Mouse (Mus musculus): Measurements from ENCODE around the gene Gm11032.
"Not testable (repeated sequence)": the region's sequence is repeated elsewhere in the genome, so short reads cannot be mapped to it uniquely, and the experiment has no call there.

Gm11032 gene

DNA sequence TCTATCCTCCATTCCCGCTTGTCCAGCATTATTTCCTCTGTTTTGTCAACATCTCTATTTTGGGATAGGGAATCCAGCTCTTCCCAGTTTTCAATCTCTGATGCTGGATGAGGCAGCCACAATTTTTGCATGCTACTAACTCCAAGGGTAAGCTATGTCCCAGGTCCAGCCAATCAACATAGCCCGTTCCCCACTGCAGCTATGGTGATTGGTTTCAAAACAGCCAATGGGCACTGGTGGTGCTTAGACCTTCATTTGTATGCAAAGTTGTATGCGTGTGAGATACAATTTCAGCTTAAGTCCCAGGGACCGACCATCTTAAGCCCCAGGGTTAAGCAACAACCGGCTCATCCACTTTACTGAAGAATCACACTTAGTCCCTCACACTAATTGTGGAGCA, 3.1 kb downstream of the Gm11032 start:
- no peak for DNase-seq (ENCODE audit: low read depth in 2 of 2, low spot score in 2 of 2)

GRCm38 (mm10) chr11:4625931-4626330, 6.1 kb downstream of the Gm11032 start:
- no peak for DNase-seq (ENCODE audit: low read depth in 2 of 2, low spot score in 2 of 2)

DNA sequence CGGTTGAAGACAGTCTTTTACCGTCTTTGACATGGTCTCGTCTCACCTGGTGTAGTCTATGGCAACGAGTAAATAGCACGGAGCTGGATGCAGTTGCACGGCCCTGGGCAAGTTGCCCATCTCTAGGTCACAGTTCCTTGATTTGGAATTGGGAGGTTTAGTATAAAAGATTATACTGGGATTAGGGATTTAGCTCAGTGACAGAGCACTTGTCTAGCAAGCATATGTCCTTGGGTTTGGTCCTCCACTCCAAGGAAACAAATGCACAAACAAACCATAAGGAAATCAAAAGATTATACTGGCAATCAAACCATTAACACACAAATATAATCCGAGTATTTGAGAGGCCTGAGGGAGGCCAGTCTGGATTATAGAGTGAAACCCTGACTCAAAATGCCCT, 7.8 kb downstream of the Gm11032 start:
- no peak for DNase-seq (ENCODE audit: low read depth in 2 of 2, low spot score in 2 of 2)

GRCm38 (mm10) chr11:4629861-4630280, 10.0 kb downstream of the Gm11032 start:
- DNase-seq (ENCODE audit: low read depth in 2 of 2, low spot score in 2 of 2) = no peak

- no peak for DNase-seq (ENCODE audit: low read depth in 2 of 2, low spot score in 2 of 2)
These were observed 13.6 kb downstream of the Gm11032 start for GRCm38 (mm10) chr11:4633420-4633819.

- no peak for DNase-seq (ENCODE audit: low read depth in 2 of 2, low spot score in 2 of 2)
These were observed 14.5 kb downstream of the Gm11032 start for GRCm38 (mm10) chr11:4634395-4634794.

- no peak for DNase-seq (ENCODE audit: low read depth in 2 of 2, low spot score in 2 of 2)
These were observed 17.0 kb downstream of the Gm11032 start for GRCm38 (mm10) chr11:4636782-4637342.

- peak; percentile 77 to 80 for DNase-seq (ENCODE audit: low read depth in 2 of 2, low spot score in 2 of 2)
These were observed 17.8 kb downstream of the Gm11032 start, which contains the start of gene Ascc2 for GRCm38 (mm10) chr11:4637534-4638234. Gene Ascc2, plus strand, starts transcription at chr11:4637747.

DNA sequence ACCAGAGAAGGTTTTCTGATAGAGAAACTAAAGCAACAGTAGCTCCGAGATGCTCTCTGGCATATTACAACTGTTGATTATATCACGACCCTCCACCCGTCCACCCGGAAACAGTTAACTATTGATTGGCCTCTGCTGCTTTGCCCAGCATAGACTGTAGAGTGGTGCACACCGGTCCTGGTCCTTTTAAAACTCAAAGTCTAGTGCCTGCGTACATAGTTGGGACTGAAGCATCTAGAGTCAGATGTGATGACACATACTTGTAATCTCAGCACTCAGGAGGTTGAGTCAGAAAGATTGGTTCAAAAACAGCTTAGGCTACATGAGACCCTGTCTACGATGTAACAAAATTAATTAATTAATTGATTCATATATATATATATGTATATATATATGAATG, 18.4 kb downstream of the Gm11032 start:
- DNase-seq (ENCODE audit: low read depth in 2 of 2, low spot score in 2 of 2) = no peak

DNA sequence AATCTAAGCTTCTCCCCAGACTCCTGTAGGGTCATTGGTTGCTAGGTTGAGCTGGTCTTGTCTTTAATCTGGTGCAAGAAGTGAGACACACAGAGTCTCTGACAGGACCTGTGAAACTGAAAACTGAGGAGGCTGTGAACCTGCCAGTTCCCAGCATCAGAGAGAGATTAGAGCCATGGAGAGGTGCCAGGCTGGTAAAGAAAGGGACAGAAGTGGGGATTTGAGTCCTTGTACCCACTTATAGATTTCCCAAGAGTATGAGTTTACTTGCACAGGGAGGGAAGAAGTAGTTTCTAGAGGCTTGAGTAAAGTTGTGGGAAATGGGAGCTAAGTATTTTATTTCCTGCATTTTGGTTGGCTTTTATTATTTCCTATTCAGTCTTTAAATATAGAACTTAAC, 21.3 kb downstream of the Gm11032 start:
- no peak for DNase-seq (ENCODE audit: low read depth in 2 of 2, low spot score in 2 of 2)

DNA sequence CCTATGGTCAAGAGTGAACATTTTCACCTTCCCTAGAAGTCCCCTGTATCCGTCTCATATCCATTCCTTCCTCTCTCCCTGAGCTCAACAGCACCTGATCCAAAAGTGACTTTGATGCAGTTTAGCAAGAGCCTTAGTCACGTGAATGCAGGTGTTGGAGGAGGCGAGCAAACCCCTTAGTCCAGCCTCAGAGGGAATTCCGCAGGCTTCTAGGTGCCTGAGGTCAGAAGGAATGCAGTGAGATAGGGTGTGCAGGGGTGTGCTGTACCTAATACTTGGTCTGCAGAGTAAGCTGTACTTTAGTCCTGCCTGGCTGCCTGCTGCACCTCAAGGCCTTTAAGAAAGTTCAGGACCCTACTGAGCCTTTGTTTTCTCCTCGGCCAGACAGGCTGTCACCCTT, 23.9 kb downstream of the Gm11032 start:
- DNase-seq (ENCODE audit: low read depth in 2 of 2, low spot score in 2 of 2) = no peak

DNA sequence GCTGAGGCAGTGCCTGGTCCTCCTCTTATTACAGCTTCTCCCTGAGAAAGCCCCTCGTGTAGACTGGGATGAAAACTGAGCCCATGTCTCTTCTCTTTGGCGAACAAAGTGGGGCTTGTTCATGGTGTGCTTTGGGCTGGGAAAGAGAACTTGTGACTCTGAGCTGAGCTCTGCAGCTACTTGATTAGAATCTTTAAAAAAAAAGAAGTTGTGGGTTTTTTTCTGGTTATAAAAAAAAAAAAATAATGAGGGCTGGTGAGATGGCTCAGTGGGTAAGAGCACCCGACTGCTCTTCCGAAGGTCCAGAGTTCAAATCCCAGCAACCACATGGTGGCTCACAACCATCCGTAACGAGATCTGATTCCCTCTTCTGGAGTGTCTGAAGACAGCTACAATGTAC, 25.3 kb downstream of the Gm11032 start:
- not testable (repeated sequence) for DNase-seq (ENCODE audit: low read depth in 2 of 2, low spot score in 2 of 2)

GRCm38 (mm10) chr11:4646409-4646808, 26.5 kb downstream of the Gm11032 start:
- no peak for DNase-seq (ENCODE audit: low read depth in 2 of 2, low spot score in 2 of 2)

- no peak for DNase-seq (ENCODE audit: low read depth in 2 of 2, low spot score in 2 of 2)
These were observed 40.0 kb downstream of the Gm11032 start for GRCm38 (mm10) chr11:4659818-4660217.

GRCm38 (mm10) chr11:4660309-4661025, 40.6 kb downstream of the Gm11032 start:
- no peak for DNase-seq (ENCODE audit: low read depth in 2 of 2, low spot score in 2 of 2)

- no peak for DNase-seq (ENCODE audit: low read depth in 2 of 2, low spot score in 2 of 2)
These were observed 41.5 kb downstream of the Gm11032 start for GRCm38 (mm10) chr11:4661324-4661723.

DNA sequence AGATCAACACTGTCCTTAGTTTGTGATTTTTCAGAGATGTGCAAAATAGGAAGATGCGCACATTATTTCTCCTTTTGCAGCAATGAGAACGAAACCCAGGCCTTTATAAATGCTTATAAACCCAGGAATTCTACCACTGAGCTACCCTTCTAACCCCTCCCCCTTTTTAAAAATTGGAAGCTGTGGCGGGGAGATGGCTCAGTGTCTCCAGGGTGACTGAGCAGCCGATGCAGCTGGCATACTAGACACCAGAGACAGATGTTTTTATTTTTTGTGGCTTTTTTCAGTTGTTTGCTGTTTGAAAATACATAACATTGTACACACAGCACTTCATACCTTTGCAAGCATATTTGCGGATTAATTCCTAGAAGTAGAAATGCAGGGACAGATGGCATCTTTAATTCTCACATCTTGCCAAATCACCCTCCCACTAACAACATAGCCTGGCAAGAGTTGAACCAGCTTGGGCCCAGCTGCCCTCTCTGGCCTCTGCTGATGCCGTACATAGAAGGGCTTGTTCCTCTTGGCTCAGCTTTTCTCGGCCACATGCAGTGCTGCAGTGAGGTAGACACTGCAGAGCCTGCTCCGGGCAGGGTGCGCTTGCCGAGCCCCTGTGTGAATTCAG, 42.1 kb downstream of the Gm11032 start:
- DNase-seq (ENCODE audit: low read depth in 2 of 2, low spot score in 2 of 2) = no peak

DNA sequence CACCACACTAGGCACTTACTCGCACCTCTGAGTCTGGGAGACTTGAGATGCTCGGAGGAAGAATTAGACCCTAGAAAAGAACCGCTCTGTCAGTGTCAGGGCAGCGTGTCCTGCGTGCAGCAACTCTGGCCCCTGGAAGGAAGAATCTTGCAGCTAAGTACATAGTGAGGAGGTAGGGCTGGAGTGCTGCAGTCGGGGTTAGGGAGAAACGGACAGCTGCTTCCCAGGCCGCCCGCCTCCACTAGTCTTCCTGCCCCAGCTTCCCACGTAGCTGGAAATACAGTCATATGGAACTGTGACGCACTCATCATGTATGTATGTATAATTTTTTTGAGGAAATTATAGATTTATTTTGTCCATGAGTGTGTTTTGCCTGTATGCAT, 42.6 kb downstream of the Gm11032 start:
- DNase-seq (ENCODE audit: low read depth in 2 of 2, low spot score in 2 of 2) = no peak
